Mouse (Mus musculus) left cerebral cortex, postnatal 36 days (tissue): ENCODE measurements around the gene Olfr651. TPM values are rescaled to one million over a fixed set of nuclear protein-coding genes. Genes with fewer than 3 reads are reported as not detected.
"Not testable (repeated sequence)": the region's sequence is repeated elsewhere in the genome, so short reads cannot be mapped to it uniquely, and the experiment has no call there.

Experiments
- DNase-seq, 2 experiments: peaks; one replicate each; pipeline ENCODE4 v3.0.0; 2021 to 2022; ENCODE audit warnings: low spot score in 2 of 2, mixed read lengths in 1 of 2
- intact Hi-C: fragments of 180-260 bp; cut with DNase I; formaldehyde crosslinking; loops from one replicate; pipeline ENCODE4 v1.15.1; 2025
- total RNA-seq, 2 experiments: library from RNA; stranded (reverse); gene quantifications; 2 replicates each; pipeline ENCODE4 v1.2.3; 2021

Olfr651 gene
- total RNA-seq, result not detected

DNA sequence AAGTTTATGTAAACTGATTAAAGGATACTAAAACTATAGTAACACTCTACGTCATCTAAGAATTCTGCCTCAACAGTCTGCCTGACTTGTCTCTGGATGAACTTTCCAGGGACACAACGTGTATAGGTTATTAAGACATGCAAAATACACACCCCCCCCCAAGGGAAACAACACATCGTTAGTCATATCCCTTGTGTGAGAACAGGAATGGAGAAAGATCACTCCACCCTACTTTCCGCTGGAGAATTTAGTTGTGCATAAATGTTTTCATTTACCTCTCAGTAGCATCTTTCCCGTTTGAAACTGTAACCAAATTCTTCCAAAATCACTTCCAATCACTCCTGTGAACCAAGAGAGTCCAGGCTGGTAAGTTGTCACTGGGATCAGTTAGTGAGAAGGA lies at the start of gene Olfr651:
Gene Olfr651 (plus strand): TSS at position 301 of the 400 bp plus-strand sequence.
- DNase-seq, result no peak
- intact Hi-C loops, result no loop called here

DNA sequence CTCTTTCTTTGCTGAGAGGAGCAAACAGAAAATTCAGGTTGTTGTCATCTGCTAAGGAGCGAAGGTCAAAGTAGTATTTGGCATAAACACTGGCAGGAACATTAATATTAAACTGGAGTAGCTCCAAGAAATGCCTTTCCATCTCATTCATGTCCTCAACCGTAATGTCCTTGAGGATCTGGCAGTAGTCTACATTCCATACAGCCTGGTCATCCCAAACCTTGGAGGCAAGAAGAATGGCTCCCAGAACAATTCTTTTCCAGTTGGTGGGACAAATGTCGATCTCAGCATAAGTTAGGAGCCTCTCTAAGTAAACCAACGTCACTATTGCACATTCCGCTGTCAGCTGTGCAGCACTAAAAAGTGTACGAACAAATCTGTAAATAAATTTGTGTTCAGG lies 48.7 kb upstream of the Olfr651 start:
- intact Hi-C loops, DNase-seq: not testable (repeated sequence)

DNA sequence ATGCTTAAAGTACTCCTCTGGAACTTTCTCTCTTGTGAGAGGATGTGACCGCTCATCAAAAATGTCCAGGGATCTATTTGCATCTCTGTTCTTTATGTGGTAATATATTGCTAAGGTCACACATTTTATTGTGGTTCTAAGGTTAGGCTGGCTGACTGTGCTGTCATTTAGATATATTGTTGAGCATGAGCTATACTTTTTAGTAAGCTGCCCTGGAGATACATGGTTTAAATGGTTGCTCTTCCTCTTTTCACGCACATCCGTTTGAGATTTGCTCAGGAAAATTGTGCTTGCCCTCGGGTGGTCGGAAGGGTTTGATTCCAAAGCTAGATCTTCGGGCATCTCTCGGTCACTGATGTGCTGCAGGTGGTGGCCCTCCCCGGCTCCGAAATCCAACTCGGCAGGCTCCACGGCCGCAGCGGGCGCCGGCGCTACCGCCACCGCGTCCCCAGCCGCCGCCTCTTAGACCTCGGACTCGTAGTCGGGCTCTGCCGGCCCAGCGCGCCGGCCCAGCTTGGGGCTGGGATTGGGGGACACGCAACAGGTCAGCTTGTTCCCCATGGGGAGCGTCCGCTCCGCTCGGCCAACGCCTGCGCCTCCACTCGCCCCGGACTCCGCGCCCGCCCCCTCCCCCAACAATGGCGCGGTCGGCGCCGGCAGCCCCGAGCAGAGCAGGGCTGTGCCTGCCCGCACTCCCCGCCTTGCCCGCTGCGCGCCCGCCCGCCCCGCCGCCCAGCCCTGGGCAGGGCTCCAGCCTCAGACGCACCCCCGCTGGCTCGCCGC lies 48.2 kb upstream of the Olfr651 start:
- no peak for DNase-seq
- intact Hi-C loops, result no loop called here

DNA sequence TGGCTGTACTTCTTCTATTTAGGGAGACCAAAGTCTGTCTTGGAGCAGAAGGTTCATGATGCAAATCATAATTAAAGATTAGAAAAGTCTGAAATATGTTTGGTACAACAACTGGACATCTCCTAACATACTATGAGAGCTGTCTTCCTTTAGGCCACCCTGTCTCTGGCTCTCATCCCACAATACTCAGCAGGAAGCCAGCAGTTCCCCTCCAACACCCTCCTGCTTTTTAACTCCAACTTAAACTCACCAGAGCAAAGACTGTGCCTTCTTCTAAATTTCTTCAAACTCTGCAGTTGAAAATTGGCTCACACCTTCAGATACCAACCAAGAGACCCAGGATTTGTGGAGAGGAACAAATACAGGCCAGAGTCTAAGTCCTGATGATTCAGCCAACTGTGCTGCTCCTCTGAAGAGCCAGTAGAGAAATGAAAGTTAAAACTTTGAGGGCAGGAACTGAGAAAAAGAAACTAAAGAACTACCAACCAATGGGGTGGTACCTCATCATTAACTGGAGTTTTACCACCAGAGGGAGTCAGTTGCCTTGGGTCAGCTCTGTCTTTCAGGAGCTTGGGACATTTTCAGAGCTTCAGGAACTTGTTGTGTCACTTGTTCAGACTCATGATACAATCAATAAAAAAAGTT lies 42.4 kb upstream of the Olfr651 start, which contains the start of gene Trim30d:
Gene Trim30d (minus strand): TSS at position 429 of the 645 bp plus-strand sequence.
- intact Hi-C loops, DNase-seq: not testable (repeated sequence)

DNA sequence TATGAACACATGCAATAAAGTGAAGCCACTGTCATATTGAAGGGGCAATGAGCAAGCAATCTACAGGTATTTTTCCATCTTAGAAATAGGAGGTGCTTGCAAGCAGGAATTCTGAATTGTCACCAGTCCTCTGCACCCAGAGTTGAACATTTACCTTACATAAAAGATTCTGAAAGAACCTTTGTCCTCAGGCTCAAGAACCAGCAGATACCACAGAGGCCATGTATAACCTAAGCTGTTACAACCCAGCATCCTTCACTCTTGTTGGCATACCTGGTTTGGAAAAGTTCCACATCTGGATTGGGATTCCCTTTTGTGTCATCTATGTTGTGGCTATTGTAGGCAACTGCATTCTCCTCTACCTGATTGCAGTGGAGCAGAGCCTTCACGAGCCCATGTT lies 2.8 kb downstream of the Olfr651 start:
- intact Hi-C loops, result no loop called here
- no peak for DNase-seq

DNA sequence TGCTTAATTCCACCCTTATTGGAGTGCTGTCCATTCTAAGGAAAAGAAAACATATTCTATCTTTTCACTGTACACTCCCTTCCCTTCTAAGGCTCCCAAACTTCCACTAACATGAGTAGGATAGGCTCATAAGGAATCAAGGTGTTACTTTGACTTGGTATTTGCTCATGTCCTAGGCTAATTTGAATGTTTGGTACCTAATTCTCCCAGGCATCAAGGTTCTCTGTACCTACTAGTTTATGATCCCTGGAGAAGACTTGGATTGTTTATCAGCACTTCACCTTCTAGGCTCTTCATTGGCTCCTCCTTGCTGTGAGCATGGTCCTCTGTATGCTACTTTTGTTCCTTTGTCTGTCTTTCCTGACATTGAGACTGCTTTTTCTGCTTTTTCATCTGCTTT lies 10.7 kb downstream of the Olfr651 start, which contains the start of gene Olfr652:
Gene Olfr652 (plus strand): TSS at position 301 of the 400 bp plus-strand sequence.
- no peak for DNase-seq
- intact Hi-C loops, result no loop called here

DNA sequence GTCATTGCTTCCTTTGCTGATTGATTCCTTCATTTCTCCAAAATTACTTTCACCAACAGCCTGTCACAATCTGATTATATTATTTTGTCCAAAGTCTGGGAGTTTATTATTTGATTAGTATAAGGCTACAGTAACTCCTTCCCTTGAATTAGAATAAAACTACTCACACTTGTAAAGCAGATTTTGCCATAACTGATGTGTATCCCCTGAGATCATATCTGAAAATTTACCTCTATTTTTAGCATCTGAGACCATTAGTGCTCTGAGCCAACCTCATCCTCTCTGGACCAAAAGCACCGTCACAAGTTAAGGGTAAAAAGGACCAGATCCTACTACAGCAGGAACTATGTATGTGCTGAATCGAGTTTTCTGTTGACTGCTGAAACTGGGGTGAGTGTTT lies 27.1 kb downstream of the Olfr651 start, which contains the start of gene Olfr653:
Gene Olfr653 (plus strand): TSS at position 301 of the 400 bp plus-strand sequence.
- intact Hi-C loops, result no loop called here
- no peak for DNase-seq

DNA sequence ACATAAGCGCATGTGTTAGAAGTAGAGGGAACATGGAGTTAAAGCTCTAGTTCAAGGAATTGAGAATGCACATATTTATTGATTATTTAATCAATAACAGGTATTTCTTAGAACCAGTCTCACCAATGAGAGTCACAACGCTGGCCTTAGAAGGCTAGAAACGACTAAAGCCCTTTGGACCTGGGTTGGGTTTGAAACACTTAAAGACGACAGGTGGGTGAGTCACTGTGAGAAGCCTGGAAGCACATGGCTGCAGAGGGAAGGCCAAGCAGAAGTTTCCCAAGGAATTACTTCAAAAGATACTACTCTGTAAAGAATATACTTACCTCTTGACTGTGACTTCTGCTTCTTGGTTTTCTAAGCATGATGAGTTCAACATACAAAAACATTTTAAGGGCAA lies 30.9 kb downstream of the Olfr651 start:
- intact Hi-C loops, result no loop called here
- DNase-seq, result no peak

DNA sequence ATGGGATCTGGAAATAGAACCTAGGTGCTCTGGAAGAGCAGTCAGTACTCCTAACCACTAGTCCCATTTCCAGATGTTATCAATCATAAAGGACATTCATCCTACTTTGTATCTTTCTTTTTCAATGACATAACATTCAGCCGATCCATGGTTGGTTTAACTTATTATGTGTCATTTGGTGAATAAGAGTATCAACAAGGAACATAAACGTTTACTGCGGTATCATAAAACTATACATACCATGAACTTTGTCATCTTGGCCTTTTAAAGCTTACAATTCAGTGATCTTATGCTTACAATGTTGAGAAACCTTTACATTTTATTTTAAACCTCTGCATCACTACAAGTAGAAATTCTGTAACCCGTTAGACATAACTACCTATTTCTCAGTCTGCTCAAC lies 31.5 kb downstream of the Olfr651 start:
- no peak for DNase-seq
- intact Hi-C loops, result no loop called here

DNA sequence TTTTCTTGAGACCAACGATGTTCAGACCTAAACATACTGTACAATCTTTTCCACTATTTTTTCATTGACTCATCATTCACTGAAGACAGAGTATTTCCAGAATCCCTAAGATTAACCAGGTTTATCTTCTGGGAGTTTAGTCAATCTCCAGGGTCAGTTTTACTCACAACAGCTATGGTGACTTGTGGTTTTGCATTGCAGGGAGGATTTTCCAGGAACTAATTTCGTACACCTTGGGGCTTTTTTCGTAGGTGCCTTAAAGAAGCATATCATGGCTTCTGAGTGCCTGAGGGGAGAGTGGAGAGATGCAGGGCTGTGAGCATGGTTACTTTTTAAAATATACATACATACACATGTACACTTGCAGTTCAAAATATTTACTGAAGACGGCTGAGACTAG lies 36.8 kb downstream of the Olfr651 start, which contains the start of gene Olfr654:
Gene Olfr654 (plus strand): TSS at position 301 of the 400 bp plus-strand sequence.
- DNase-seq, result no peak
- intact Hi-C loops, result no loop called here

DNA sequence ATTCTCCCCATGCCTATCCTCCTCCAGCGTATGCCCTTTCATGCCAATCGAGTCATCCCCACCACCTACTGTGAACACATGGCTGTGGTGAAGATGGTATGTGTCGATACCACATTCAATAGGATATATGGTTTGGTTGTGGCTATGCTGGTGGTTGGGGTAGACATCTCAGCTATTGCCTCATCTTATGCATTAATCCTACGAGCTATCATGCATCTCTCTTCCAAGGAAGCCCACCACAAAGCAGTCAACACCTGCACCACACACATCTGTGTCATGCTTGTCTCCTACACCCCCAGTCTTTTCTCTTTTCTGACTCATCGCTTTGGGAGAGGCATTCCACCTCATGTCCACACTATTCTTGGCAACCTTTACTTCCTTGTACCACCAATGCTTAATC lies 38.3 kb downstream of the Olfr651 start:
- intact Hi-C loops, result no loop called here
- DNase-seq, result no peak

DNA sequence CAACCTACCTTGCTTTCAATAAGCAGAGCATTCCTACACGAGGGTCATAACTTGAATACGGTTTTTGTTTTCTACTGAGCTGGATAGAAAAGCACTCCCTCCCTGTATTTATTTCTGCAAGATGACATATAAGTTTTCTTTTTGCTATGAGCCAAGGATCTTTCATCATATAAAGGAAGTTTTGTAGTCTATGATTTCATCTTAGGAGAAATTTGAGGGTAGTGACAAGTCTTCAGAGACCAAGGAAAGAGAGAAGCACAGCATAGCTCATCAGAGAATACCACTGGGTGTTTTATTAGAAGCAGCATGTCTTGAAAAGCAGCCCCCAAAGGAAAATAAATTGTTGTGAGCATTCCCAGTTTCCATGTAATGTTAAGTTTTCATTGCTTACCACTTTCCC lies 51.7 kb downstream of the Olfr651 start, which contains the start of gene Olfr655:
Gene Olfr655 (minus strand): TSS at position 101 of the 400 bp plus-strand sequence.
- DNase-seq, result no peak
- intact Hi-C loops, result no loop called here

DNA sequence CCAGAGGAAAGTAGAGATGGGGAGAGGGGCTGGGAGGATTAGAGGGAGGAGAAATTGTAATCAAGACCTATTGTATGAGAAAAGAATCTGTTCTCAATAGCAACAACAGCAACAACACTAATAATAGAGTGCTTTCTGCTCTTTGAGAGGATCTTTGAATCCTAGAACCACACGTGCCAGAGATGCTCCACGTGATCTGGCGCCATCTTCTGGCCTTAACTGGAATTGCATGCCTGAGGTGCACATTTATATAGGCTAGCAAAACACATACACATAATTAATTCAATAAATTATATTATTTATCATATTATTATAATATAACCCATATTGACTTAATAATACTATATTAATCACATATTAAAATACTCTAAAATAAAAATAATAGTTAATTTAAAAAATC lies 53.2 kb downstream of the Olfr651 start:
- no peak for DNase-seq
- intact Hi-C loops, result no loop called here

Other genes with a start within 250 kb of the Olfr651 start
- gene Trim12a, start 234.7 kb upstream of the Olfr651 start, total RNA-seq, result 1 to 10 TPM; 1.9 to 2.3 TPM
- under 1 TPM in 1 of 2 experiments, not detected in 1; 0.20 TPM for gene Trim34b, start 220.7 kb upstream of the Olfr651 start, total RNA-seq
- 1 to 10 TPM; 1.0 to 1.3 TPM for gene Trim12c, start 196.8 kb upstream of the Olfr651 start, total RNA-seq
- gene Trim30b, start 180.2 kb upstream of the Olfr651 start, total RNA-seq, result not detected
- not detected for gene Trim30c, start 149.3 kb upstream of the Olfr651 start, total RNA-seq
- under 1 TPM; 0.69 to 0.93 TPM for gene Trim30a, start 84.9 kb upstream of the Olfr651 start, total RNA-seq
- gene Trim30d, start 42.3 kb upstream of the Olfr651 start, total RNA-seq, result under 1 TPM; 0.35 to 0.59 TPM
- not detected for gene Olfr652, start 10.8 kb downstream of the Olfr651 start, total RNA-seq
- not detected for gene Olfr653, start 27.2 kb downstream of the Olfr651 start, total RNA-seq
- gene Olfr654, start 36.9 kb downstream of the Olfr651 start, total RNA-seq, result not detected
- not detected for gene Olfr655, start 51.6 kb downstream of the Olfr651 start, total RNA-seq
- not detected for gene Olfr656, start 63.8 kb downstream of the Olfr651 start, total RNA-seq
- not detected for gene Olfr657, start 74.7 kb downstream of the Olfr651 start, total RNA-seq
- gene Olfr658, start 97.2 kb downstream of the Olfr651 start, total RNA-seq, result not detected
- gene Olfr659, start 116.6 kb downstream of the Olfr651 start, total RNA-seq, result not detected
- gene Olfr661, start 136.4 kb downstream of the Olfr651 start, total RNA-seq, result not detected
- not detected for gene Usp17le, start 227.3 kb downstream of the Olfr651 start, total RNA-seq